Mouse (Mus musculus): ENCODE measurements at regions not wholly inside any gene's neighbourhood (a gene's known extent, or its start where the extent isn't known, plus 50 kb on each side); places are given as distances from the start of the nearest gene placed in this dataset.

DNA sequence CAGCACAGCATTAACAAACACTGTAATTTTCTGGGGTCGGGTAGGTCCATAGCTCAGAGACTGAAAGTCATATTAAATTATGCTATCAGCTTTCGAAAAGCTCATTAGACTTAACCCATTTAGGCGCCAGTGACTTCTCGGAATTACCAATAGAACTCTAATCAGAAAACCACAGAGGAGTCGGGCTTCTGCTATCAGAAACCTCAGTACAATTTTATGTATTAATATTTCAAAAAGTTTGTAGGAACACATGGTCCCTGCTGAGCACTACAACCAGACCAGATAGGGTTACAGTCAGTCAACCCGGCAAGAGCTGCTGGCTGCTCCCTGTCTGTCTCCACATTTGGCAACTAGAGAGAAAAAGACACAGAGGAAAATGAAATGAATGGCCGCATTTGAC lies 647.3 kb upstream of the Pabpc4l start:
- no peak overlapping the region for H3K4me3 ChIP-seq (ENCODE audit: low read depth, low read length)
- 65% methylated on average over 7 of the region's 7 CpGs for WGBS
- no peak overlapping the region for H3K9ac ChIP-seq
- DNase-seq (no peak), ATAC-seq (ENCODE audit: insufficient read depth) (no peak)
- H3K36me3 ChIP-seq (ENCODE audit: insufficient read depth) = no peaks in the 10 kb centered on the region
- no peaks in the 10 kb centered on the region for H3K9me3 ChIP-seq (ENCODE audit: low read depth, low read length)
- no peak overlapping the region for H3K27ac ChIP-seq (ENCODE audit: low read depth)
- no peaks in the 10 kb centered on the region for H3K4me1 ChIP-seq (ENCODE audit: insufficient read depth)
- H3K4me2 ChIP-seq = no peak overlapping the region
- no peaks in the 10 kb centered on the region for H3K27me3 ChIP-seq (ENCODE audit: insufficient read depth, low read length)
- TF ChIP-seq CTCF (IDR thresholded peaks at IDR 0.05; ENCODE audit: low read depth) = no peak

- Histone ChIP-seq H3K27ac (ENCODE audit: low read depth) (no peak overlapping the region), H3K4me2 (no peak overlapping the region), H3K9ac (no peak overlapping the region), H3K36me3 (ENCODE audit: insufficient read depth) (no peaks in the 10 kb centered on the region), H3K4me1 (ENCODE audit: insufficient read depth) (no peaks in the 10 kb centered on the region), H3K27me3 (ENCODE audit: insufficient read depth, low read length) (no peaks in the 10 kb centered on the region), H3K4me3 (ENCODE audit: low read depth, low read length) (no peak overlapping the region), H3K9me3 (ENCODE audit: low read depth, low read length) (no peaks in the 10 kb centered on the region)
- DNase-seq (no peak), ATAC-seq (ENCODE audit: insufficient read depth) (no peak)
- no peak for TF ChIP-seq CTCF (IDR thresholded peaks at IDR 0.05; ENCODE audit: low read depth)
- WGBS = 97% methylated on average over 14 of the region's 14 CpGs
Measured at GRCm38 (mm10) chr3:47051563-47051962, 603.5 kb upstream of the Pabpc4l start.

- no peak overlapping the region for H3K27ac ChIP-seq (ENCODE audit: low read depth)
- no peak overlapping the region for H3K9ac ChIP-seq
- no peak for DNase-seq
- ATAC-seq (ENCODE audit: insufficient read depth) = no peak
- H3K4me1 ChIP-seq (ENCODE audit: insufficient read depth) = no peaks in the 10 kb centered on the region
- no peak overlapping the region for H3K4me3 ChIP-seq (ENCODE audit: low read depth, low read length)
- WGBS = 66% methylated on average over 6 of the region's 6 CpGs
- TF ChIP-seq CTCF (IDR thresholded peaks at IDR 0.05; ENCODE audit: low read depth) = no peak
- no peaks in the 10 kb centered on the region for H3K27me3 ChIP-seq (ENCODE audit: insufficient read depth, low read length)
- H3K4me2 ChIP-seq = no peak overlapping the region
- H3K36me3 ChIP-seq (ENCODE audit: insufficient read depth) = no peaks in the 10 kb centered on the region
- H3K9me3 ChIP-seq (ENCODE audit: low read depth, low read length) = no peaks in the 10 kb centered on the region
Measured at GRCm38 (mm10) chr3:47025738-47026137, 577.7 kb upstream of the Pabpc4l start.

- no peak for ATAC-seq (ENCODE audit: insufficient read depth)
- peak; percentile 29; the same call in 1 of the 2 replicates for TF ChIP-seq CTCF (IDR thresholded peaks at IDR 0.05; ENCODE audit: low read depth)
- no peaks in the 10 kb centered on the region for H3K27me3 ChIP-seq (ENCODE audit: insufficient read depth, low read length)
- no peak overlapping the region for H3K27ac ChIP-seq (ENCODE audit: low read depth)
- no peaks in the 10 kb centered on the region for H3K36me3 ChIP-seq (ENCODE audit: insufficient read depth)
- no peak overlapping the region for H3K9ac ChIP-seq
- no peaks in the 10 kb centered on the region for H3K4me1 ChIP-seq (ENCODE audit: insufficient read depth)
- peak; percentile 73 for DNase-seq
- 32% methylated on average over 1 of the region's 1 CpGs for WGBS
- H3K4me2 ChIP-seq = no peak overlapping the region
- H3K4me3 ChIP-seq (ENCODE audit: low read depth, low read length) = no peak overlapping the region
- H3K9me3 ChIP-seq (ENCODE audit: low read depth, low read length) = no peaks in the 10 kb centered on the region
Measured at GRCm38 (mm10) chr3:47019270-47019669, 571.3 kb upstream of the Pabpc4l start.

- whole genome bisulfite sequencing = 86% methylated on average over 7 of the region's 7 CpGs
- no peak for TF ChIP-seq CTCF (IDR thresholded peaks at IDR 0.05; ENCODE audit: low read depth)
- Histone ChIP-seq H3K27me3 (ENCODE audit: insufficient read depth, low read length) (no peaks in the 10 kb centered on the region), H3K9ac (no peak overlapping the region), H3K27ac (ENCODE audit: low read depth) (no peak overlapping the region), H3K36me3 (ENCODE audit: insufficient read depth) (no peaks in the 10 kb centered on the region), H3K9me3 (ENCODE audit: low read depth, low read length) (no peaks in the 10 kb centered on the region), H3K4me1 (ENCODE audit: insufficient read depth) (no peaks in the 10 kb centered on the region), H3K4me3 (ENCODE audit: low read depth, low read length) (no peak overlapping the region), H3K4me2 (no peak overlapping the region)
- DNase-seq = no peak
- no peak for ATAC-seq (ENCODE audit: insufficient read depth)
Measured at GRCm38 (mm10) chr3:47018565-47018964, 570.5 kb upstream of the Pabpc4l start.

GRCm38 (mm10) chr3:47010459-47010858 lies 562.4 kb upstream of the Pabpc4l start:
- no peak overlapping the region for H3K4me2 ChIP-seq
- no peaks in the 10 kb centered on the region for H3K4me1 ChIP-seq (ENCODE audit: insufficient read depth)
- WGBS = 55% methylated on average over 1 of the region's 1 CpGs
- no peak overlapping the region for H3K9ac ChIP-seq
- ATAC-seq (ENCODE audit: insufficient read depth) (no peak), DNase-seq (no peak)
- H3K36me3 ChIP-seq (ENCODE audit: insufficient read depth) = no peaks in the 10 kb centered on the region
- H3K27me3 ChIP-seq (ENCODE audit: insufficient read depth, low read length) = no peaks in the 10 kb centered on the region
- H3K9me3 ChIP-seq (ENCODE audit: low read depth, low read length) = no peaks in the 10 kb centered on the region
- H3K4me3 ChIP-seq (ENCODE audit: low read depth, low read length) = no peak overlapping the region
- H3K27ac ChIP-seq (ENCODE audit: low read depth) = no peak overlapping the region
- TF ChIP-seq CTCF (IDR thresholded peaks at IDR 0.05; ENCODE audit: low read depth) = no peak

DNA sequence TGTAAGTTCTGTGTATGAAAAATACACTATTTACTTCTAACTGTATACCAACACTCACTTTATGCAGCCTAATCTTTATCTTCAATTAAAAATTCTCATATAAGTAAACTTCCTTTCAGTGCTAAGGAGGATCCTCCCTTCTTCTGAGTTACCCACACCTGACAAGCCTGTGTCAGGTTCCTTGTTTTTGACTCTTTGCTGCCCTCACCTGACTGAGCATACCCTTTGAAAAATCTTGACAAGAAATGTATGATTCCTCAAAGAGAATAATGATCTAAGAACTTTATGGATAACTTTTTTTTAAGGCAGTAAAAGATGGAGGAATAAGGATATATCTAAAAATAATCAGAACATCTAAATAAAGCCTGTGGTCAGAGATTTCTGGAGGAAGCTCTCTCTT lies 550.9 kb upstream of the Pabpc4l start:
- DNase-seq (peak; percentile 20), ATAC-seq (ENCODE audit: insufficient read depth) (no peak)
- H3K27me3 ChIP-seq (ENCODE audit: insufficient read depth, low read length) = no peaks in the 10 kb centered on the region
- no peak overlapping the region for H3K4me2 ChIP-seq
- no peaks in the 10 kb centered on the region for H3K9me3 ChIP-seq (ENCODE audit: low read depth, low read length)
- no peak overlapping the region for H3K4me3 ChIP-seq (ENCODE audit: low read depth, low read length)
- H3K9ac ChIP-seq = no peak overlapping the region
- no peak for TF ChIP-seq CTCF (IDR thresholded peaks at IDR 0.05; ENCODE audit: low read depth)
- H3K27ac ChIP-seq (ENCODE audit: low read depth) = no peak overlapping the region
- no peaks in the 10 kb centered on the region for H3K4me1 ChIP-seq (ENCODE audit: insufficient read depth)
- H3K36me3 ChIP-seq (ENCODE audit: insufficient read depth) = no peaks in the 10 kb centered on the region

DNA sequence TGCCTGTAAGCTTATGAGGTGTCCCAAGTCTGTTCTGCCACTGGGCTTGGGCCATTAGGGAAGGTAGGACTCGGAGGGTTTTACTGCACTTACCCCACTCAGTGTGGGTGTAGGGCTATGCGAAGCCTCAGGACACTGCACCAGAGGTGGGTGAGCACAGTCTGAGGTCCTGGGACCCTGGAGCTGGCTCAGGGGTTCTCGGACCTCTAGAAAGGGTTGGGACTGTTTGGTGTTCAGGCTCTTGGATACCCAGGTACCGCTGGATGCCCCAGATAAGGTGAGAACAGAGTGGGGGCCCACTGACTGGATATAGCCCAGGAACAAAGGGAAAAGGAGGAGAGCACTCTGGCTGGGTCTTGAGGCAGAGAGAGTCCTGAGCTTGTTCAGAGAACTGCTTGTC lies 522.7 kb upstream of the Pabpc4l start:
- Histone ChIP-seq H3K4me1 (ENCODE audit: insufficient read depth) (no peaks in the 10 kb centered on the region), H3K9ac (no peak overlapping the region), H3K4me2 (no peak overlapping the region), H3K36me3 (ENCODE audit: insufficient read depth) (no peaks in the 10 kb centered on the region), H3K27me3 (ENCODE audit: insufficient read depth, low read length) (no peaks in the 10 kb centered on the region), H3K9me3 (ENCODE audit: low read depth, low read length) (no peaks in the 10 kb centered on the region), H3K4me3 (ENCODE audit: low read depth, low read length) (no peak overlapping the region), H3K27ac (ENCODE audit: low read depth) (no peak overlapping the region)
- WGBS = 84% methylated on average over 4 of the region's 4 CpGs
- no peak for DNase-seq
- TF ChIP-seq CTCF (IDR thresholded peaks at IDR 0.05; ENCODE audit: low read depth) = no peak
- no peak for ATAC-seq (ENCODE audit: insufficient read depth)
